Mouse (Mus musculus): Measurements from ENCODE around the gene 2410137M14Rik.
A peak's percentile ranks its signal among the peaks of the same experiment; 100 is the strongest.
"Not testable (repeated sequence)": the region's sequence is repeated elsewhere in the genome, so short reads cannot be mapped to it uniquely, and the experiment has no call there.

2410137M14Rik gene

GRCm38 (mm10) chr17:36981221-36981813 lies at the start of gene 2410137M14Rik:
Gene 2410137M14Rik (minus strand): TSS chr17:36981237.
- no peak for DNase-seq (ENCODE audit: low read depth, low spot score)

DNA sequence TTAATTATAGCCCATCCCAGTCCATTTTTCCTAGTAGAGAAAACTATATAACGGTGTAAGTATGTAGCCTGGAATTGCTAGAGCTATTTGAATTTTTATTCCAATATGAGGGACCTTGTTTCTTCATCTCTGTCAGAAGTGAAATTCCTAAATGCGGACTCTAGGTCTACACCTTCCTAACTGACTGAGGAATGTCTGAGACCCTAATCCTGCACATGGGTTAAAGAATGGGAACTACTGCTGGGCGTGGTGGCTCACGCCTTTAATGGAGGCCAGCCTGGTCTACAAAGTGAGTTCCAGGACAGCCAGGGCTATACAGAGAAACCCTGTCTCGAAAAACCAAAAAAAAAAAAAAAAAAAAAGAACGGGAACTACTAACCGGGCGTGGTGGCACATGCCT lies 48.1 kb upstream of the 2410137M14Rik start:
- no peak for DNase-seq (ENCODE audit: low read depth, low spot score)

DNA sequence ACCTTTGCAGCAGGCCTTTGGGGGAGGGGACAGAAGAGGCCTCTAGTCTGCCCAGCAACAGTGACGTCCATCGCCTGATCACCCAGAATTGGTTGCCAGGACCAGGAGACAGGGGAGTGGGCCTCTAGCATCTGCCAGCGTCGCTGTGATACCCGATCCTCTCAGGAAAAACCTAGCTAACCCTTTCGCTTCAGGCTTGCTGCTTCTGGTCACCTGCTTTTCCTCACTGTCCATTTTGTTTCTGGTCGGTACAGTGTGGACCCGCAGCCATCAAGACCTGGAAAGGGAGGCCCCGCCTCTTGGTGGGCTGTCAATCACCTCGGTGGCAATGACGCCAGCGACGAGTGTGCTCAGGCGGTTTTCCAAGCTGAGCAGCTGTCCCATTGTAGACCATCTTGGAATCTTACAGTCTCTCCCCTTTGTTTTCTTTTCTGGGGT lies 47.7 kb upstream of the 2410137M14Rik start:
- peak; percentile 93 for DNase-seq (ENCODE audit: low read depth, low spot score)

DNA sequence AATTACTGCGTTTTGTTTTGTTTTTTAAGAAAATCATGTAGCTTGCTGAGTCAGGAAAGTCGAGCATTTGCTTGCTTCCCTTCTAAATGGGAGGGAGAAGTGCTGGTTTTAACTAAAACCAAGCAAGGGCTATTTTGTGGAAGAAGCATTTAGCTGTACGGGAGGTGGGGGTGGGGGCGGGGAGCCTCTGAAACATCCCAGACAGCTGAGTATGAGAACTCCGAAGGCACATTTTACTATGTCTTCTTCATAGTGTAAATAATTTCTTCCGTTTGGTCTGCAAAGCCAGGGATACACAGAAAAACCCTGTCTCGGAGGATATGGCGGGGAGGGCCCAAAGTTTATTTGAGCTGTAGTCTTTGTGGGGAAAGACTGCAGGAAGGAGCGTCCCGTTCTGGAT lies 47.2 kb upstream of the 2410137M14Rik start:
- no peak for DNase-seq (ENCODE audit: low read depth, low spot score)

GRCm38 (mm10) chr17:37027486-37027885 lies 46.4 kb upstream of the 2410137M14Rik start:
- DNase-seq (ENCODE audit: low read depth, low spot score), result no peak

GRCm38 (mm10) chr17:37026425-37026824 lies 45.4 kb upstream of the 2410137M14Rik start:
- DNase-seq (ENCODE audit: low read depth, low spot score), result no peak

DNA sequence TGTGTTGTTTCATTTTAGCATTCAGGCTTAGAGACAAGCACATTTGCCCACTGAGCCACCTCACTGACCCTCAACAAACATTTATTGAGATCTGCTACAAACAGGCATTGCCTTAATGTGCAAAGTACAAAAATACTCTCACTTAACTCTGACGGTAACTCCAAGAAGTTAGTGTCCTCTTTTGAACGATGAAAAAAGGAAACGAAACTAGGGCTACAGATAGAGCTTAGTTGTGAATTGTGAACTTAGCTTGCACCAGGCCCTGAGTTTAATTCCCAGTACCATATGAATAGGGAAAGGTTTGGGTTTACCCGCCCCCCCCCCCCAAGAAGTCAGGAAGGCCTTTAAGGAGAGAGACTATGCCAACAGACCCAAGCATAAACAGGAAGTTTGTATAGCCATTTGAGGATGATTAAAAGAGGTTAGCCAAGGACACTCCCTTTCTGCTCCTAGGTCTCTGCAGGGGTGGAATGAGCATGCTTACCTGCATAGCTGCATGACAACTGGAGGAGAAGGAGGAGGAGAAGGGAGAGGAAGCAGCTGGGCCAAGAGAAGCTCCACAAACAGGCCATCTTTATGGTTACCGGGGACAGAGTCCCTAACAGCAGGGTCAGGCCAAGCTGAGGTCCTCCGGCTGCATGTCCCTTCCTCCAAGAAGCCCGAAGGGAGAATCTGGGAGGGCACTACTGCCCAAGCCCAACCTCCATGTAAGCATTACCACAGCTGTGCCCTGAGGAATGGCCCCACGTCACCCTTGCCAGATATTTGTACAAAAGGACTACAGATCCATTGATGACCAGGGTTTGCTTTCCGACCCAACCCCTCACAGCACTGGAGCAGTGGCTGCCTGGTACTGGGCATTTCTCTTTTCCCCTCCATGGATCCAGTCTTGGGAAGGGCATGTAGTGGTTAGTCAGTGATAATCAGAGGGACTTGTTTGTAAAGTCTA lies 41.9 kb upstream of the 2410137M14Rik start, which contains the start of gene Mog:
Gene Mog (minus strand): TSS at position 771 of the 949 bp plus-strand sequence.
- no peak for DNase-seq (ENCODE audit: low read depth, low spot score)

DNA sequence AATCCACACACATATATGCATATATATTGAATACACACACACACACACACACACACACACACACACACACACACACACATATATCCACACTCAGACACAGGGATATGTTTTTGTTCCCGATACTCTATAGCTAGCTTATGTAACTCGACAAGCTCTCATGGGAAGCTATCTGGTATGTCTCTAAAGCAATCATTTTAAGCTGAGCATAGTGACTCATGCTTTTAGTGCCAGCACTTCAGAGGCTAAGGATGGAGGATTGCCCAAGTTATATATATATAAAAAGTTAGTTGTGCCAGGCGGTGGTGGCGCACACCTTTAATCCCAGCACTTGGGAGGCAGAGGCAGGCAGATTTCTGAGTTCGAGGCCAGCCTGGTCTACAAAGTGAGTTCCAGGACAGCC lies 38.2 kb upstream of the 2410137M14Rik start:
- DNase-seq (ENCODE audit: low read depth, low spot score), result not testable (repeated sequence)

DNA sequence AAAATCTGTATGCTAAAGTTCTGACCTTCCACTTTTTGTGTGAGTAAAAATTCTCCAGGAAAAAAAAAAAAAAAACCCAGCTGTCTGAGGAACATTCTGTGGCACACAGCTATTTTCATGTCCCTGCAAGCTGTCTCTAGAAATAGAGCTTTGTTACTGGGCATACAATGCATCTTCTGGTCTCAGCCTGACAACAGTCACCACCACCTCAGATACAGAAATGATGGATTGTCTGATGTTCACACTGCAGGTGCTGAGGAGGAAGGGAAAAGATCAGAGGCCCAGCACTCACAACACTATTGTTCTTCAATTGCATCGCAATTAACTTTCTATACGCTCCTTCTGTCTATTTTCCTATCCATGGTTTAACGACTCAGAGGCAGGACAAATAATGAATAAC lies 37.3 kb upstream of the 2410137M14Rik start:
- no peak for DNase-seq (ENCODE audit: low read depth, low spot score)

GRCm38 (mm10) chr17:37016333-37016732 lies 35.3 kb upstream of the 2410137M14Rik start:
- DNase-seq (ENCODE audit: low read depth, low spot score), result no peak

GRCm38 (mm10) chr17:37012141-37012540 lies 31.1 kb upstream of the 2410137M14Rik start:
- no peak for DNase-seq (ENCODE audit: low read depth, low spot score)

DNA sequence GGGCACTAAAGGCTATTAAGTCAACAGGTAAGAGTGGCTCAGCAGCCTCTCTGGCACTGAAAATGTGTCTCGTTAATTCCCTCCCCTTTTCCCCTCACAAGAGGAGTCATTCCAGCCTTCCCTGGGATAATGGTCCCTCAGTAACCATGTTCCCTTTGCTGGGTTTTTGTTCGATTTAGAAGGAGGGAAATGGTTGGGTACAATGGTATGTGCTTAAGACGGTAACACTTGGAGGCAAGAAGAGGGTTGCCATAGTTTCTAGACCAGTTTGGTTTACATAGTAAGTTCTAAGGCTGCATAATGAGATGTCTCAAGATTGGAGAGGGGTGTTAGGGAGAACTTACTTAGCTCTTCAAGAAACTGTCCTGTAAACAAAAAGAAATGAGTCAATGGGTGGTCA lies 30.7 kb upstream of the 2410137M14Rik start:
- DNase-seq (ENCODE audit: low read depth, low spot score), result no peak

DNA sequence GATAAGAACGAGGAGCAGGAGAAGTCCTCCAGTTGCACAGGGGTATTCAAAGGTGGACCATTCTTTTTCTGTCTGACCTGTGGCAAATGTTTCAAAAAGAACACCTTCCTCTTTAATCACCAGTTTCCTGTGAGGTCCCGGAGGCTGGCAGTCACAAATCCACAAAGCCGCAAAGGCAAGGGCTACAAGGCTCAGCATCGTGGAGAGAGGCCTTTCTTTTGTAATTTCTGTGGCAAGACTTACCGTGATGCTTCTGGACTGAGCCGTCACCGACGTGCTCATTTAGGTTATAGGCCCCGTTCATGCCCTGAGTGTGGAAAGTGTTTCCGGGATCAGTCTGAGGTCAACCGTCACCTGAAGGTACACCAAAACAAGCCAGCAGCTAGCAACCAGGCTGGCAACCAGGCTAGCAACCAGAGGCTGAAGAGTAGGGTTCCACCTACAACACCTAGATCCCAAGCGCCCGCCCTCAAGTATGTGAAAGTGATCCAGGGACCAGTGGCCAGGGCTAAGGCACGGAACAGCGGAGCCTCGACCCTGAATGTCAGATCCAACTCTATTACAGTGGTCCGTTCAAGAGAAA lies 28.5 kb upstream of the 2410137M14Rik start:
- no peak for DNase-seq (ENCODE audit: low read depth, low spot score)

DNA sequence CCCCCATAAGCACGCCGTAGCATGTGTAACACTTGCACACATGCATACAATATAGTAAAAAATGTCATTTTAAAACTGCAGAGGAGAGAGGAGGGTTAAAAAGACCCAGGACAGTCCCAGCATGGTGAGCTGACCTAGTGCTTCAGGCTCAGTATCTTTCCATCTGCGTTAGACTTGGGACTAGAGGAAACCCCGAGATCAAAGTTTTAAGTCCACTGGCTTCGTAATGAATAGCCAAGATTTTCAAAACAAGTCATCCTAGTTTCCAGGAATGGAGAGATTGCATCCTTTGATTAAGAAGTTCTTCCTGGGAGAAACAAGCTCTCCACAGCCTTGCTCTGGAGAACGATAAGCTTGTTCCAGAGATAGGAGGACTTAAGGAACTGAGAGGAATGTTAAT lies 27.1 kb upstream of the 2410137M14Rik start:
- DNase-seq (ENCODE audit: low read depth, low spot score), result no peak

DNA sequence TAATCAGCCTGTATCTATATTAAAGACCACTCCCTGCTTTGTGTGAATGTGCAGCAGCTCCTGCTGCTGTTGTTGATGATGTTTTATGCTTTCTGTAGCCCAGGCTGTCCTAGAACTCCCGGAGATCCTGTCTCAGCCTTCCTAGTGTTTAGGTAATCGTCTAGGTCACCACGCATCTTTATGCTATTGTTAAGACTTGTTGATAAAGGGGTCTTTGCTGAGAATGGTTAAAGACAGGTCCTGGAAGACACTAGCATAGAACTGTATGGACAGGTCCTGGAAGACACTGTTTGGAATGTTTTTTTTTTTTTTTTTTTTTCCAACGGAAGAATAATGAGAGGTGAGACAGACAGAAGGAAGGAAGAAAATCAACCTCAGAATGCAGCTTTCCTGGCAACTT lies 22.3 kb upstream of the 2410137M14Rik start:
- no peak for DNase-seq (ENCODE audit: low read depth, low spot score)

GRCm38 (mm10) chr17:37002364-37003330 lies 21.6 kb upstream of the 2410137M14Rik start:
- DNase-seq (ENCODE audit: low read depth, low spot score), result peak; percentile 75

- no peak for DNase-seq (ENCODE audit: low read depth, low spot score)
Observed at GRCm38 (mm10) chr17:37000863-37001262, 19.8 kb upstream of the 2410137M14Rik start, which contains the start of gene Zfp57. Gene Zfp57 (plus strand): TSS chr17:37001163.

DNA sequence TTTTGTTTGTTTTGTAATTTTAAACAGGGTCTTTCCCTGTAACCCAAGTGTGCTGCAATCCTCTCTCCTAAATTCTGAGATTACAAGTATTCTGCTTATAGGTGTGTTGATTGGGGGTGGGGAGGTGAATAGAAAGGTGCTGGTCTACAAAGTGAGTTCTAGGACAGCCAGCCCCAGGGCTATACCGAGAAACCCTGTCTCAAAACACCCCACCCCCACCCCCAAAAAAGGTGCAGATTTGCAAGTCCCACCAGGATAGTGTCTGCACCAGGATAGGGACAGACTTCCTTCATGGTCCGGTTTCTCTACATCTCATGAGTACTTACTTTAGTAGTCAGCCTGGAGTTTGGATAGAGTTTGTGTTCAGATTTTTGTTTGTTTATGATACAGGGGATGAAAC lies 17.4 kb upstream of the 2410137M14Rik start:
- DNase-seq (ENCODE audit: low read depth, low spot score), result no peak

DNA sequence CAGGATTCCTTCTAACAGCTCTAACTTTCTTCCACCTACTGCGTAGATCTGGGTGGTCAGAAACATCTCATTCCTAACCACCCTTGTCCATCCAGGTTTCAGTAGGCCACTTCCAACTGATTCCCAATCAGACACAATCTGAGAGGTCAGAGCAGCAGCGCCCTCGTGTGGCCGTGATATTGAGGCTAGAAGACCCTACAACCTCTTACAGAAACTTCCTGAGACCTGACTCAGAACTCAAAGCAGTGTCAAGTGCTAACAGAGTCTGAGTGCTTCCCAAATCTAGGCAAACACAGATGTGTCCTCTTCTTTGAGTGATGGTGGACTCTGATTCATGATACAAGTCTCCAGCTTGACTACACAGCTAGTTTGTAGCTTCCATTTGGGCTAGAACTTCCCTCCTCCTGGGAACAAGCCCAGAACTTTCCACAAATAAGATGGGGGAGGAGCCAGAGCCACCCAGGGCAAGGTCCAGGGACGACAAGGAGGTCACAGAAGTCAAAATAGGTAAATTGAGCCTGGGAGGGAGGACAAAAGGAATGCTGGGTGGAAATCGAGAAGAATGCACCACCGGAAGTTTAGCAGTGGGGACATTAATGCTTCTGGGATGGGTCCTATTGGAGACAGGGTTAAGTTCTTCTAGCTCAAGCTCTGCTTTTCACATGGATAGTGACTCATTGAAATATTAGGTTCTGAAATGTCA lies 16.1 kb upstream of the 2410137M14Rik start:
- DNase-seq (ENCODE audit: low read depth, low spot score), result peak; percentile 12

DNA sequence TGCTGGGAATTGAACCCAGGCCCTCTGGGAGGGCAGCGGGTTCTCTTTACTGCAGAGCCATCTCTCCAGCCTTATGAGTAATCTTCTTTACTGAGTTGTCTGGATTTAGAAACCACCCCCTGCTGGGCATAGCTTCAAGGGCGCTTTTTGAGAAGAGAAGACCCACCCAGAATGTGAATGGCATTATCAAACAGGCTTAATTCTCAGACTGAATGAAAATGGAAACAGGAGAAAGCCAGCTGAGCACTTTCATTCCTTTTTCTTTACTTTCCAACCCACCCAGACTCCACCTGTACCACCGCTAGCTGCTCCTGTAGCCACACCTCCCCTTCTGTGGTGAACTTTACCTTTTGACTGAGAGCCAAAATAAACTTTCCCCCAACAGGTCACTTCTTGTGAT lies 14.4 kb upstream of the 2410137M14Rik start:
- no peak for DNase-seq (ENCODE audit: low read depth, low spot score)
